Mouse (Mus musculus): ENCODE data around the gene Samd13.

The Samd13 gene

DNA sequence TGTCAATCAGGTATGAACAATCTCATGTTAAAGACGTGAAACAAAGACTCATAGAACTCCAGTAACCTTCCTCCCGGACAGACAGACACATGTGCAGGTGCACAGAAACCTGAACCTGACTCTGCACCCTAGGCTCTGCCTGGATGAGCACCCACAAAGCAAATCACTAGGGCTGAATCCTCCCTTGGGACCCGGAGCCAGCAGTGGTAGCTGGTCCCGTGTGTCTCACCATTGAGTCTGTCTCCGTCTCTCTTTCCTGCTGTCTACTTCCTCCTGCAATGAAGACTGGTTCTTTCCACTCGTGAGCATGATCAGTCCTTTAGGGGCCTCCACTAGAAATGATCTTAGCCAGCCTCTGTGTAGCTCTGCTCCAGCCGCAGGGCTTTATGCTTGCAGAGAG is 23.5 kb downstream of the Samd13 start:
- DNase-seq, result no peak

DNA sequence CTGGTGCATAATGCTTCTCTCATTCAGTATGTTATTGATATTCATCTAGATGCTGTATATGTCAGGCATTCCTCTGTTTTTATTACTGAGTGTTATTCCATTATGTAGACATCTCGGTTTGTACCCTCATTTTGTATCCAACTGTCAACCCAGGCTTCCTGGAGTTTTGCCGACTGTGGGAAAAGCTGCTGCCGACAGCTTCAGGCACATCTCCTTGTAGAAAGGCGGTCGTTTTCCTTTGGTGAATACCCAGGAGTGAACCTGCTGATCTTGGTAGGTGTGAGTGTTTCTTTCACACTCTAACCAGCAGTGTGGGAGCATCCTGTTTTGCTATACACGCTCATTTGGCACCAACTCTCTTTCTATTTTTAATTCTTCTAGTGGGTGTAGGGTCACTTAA is 24.4 kb downstream of the Samd13 start:
- DNase-seq, result no peak

DNA sequence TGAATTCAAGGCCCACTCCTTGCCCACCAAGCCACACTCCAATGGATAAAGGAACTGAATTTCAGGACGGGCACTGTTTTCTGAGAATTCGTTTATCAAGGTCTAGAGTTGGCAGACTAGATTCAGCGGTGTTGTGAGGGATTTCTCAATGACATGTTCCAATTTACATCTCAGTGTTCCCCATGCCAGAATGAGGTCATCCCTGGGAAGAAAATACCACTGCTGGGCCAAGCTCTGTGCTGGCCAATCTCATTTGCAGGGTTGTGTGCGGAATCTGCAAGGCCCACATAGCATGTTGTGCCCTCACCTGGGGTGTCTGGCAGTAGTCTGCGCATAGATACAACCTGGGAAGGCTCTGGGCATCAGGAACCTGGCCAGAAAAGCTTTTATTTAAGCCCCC is 26.1 kb downstream of the Samd13 start:
- DNase-seq, result peak; percentile 76

DNA sequence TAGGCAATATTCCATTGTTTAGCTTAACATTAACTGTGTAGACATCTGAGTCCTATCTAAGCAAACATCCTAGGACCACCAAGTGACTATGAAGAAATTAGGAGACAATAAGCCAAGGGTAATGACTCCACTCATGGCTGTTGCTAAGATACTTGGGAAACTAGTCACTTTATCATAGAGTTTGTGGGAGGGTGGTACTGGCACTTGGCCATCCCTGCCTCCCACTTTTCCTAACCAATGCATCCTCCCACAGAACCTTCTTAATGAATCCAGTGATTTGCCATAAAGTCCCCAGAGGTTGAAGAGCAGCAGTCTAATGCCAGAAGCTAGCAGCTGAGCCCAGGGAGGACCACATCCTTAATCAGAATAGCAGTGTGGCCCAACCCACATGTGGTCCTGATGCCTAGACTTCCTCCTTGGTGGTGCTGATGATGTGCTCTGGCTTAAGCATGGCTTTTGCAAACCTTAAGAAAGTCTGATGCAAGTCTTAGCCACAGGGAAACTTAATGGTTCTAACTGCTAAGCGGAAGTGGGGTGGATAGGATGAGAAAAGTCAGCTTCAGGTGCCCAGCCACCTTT is 27.2 kb downstream of the Samd13 start:
- no peak for DNase-seq

DNA sequence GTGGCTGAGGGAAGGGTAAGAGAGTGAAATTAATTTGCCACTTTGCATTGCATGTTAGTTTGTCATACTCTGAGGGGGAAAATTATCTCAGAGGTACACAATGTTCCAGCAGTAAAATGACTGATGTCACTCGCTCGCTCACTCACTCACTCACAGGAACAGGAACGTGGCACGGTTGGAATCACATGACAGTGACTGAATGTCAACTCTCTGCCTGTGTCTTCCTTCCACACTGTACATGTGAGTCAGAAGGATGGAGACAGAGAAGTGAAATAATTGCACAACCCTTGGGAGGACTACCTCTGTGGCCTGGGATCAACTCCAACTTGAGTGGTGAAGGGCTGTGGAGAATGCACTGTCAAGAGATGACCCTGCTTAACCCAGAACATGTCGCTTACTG is 28.0 kb downstream of the Samd13 start:
- no peak for DNase-seq

DNA sequence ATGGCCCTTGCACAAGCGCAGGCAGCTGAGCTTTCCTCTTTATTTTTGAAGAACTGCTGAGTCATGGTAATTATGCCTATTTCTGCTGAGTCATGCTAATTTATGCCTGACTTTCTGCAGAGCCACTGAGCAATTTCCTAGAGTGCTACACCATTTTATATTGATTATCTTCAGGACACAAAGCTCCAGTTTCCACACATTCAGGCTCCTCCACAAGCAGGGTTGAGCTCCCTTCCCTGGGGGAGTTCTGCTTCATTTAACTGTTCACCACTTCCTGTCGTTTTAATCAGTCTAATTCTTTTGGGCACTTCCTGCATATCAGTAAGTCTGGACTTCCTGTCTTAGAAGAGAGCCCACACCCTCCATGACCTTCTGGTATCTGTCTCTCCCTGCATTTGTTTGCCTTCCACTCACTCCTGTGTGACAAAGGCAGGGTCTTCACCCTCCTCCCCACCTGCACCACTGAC is 30.2 kb downstream of the Samd13 start:
- DNase-seq, result no peak

DNA sequence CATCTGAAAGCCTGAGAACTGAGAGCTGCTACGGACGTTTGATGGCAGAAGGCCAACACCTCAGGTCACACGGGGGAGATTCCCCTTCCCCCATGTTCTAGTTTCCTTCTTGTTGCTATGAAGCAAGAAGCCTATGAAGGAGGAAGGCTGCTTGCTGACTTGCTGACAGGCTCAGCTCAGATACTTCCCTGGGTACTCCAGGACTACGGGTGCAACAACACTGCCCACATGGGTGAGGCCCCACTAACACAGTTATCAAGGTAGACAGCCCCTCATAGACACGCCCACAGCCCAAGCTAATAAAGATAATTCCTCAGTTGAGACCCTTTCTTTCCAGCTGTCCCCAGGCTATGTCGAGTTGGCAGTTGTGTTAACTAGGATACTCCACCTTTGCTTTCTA is 31.7 kb downstream of the Samd13 start:
- DNase-seq, result no peak

DNA sequence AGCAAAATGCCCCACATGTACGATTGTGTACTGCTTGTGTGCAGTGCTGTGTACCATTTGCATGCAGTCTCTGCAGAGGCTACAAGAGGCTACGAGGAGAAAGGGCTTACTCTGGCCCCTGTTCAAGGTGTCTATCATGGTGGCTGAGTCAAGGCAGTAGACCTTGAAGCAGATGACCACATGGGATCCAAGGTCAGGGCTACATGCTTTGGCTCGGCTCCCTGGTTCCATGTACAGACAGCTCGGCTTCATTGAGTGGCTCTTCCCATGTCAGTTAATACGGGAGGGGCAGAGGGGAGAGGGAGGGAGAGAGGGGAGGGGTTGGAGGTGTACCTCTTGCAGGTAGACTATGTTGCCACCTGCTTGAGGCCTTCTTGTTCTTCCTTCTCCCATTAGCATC is 33.0 kb downstream of the Samd13 start:
- no peak for DNase-seq

DNA sequence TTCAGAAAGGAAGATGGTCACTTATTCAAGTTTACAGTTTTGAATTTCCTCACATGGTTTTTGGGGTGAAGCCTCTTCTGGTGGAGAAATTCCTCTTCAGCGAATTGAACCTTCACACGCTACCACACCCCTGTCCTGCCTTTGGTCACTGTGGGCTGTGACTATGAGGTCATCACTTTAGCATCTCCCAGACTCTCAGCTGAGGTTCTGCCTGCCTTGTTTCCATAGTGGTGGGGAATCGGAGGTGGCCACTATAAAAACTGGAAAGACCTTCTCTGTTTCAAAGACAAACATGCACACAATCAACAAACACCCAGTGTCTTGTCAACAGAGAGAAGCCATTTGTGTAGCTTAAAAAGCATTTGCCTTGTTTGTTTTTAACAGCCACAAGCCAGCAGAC is 34.2 kb downstream of the Samd13 start, which contains the start of gene 4930503B20Rik:
Gene 4930503B20Rik (minus strand): TSS at position 101 of the 400 bp plus-strand sequence.
- DNase-seq, result no peak

DNA sequence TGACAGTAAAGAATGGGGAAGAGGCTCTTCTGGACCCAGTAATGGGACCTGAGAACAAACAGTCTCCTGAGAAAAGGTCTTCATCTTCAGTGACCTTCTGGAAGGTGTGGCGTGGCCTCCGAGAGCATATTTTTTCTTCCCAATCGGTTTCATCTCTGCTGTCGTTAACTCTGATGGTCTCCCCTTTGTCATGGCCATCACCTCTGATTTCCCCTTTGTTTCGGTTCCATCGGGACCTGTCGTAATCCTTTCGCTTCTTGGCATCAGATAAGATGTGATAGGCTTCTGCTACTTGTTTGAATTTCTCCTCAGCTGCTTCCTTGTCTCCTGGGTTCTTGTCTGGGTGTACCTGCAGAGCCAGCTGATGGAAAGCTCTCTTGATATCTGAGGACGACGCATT is 34.7 kb downstream of the Samd13 start:
- no peak for DNase-seq

DNA sequence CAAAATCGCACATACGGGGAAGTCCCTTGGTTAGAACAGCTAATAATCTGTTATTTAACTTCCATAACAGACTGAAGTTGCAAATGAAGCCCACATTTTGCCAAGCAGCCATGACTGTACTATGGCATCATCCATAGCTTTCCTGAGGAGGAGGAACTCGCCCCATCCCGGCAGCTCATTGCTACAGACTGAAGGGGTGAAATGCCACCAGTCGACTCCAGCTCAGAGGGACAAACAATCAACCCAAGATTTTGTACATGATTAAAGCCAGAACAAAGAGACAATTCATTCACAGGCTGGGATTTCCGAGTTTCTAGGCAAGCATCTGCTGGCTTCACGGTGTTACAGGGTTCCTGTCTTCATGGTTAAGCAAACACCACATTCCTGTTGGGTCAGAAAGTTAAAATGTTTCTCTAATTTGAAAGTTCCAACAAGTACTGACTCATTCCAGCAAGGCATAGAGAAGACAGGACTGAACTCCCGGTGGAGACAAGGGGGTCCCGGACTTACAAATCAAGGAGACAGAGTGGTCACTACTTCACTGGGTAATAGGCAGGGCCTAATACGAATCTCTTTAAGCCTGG is 36.0 kb downstream of the Samd13 start:
- no peak for DNase-seq

DNA sequence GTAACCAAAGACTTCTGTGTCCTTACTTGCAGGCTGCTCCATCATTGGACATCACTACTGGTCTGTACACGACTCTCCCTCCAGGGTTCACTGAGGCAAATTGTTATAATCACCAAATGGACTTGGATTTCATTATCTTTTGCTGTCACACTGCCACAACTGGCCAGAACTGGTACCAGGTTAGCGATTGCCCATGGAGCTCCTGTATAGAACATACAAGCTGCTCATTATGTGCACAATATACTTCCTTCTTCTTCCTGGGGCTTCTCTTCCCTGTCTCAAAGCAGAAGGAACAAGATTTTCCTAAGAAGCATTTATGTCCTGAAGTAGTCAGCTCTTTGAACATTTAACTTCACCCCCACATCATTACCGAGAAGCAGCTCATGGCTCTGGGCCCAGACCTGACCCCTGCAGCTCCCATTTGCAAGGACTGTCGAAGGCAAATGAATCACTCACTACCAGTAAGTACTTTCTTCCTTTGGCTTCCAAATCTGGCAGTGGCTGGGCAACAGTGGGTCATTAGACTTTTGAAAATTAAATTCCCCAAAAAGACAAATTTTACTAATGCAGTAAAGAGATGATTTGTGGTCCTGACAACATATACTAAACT is 43.5 kb downstream of the Samd13 start:
- DNase-seq, result no peak

DNA sequence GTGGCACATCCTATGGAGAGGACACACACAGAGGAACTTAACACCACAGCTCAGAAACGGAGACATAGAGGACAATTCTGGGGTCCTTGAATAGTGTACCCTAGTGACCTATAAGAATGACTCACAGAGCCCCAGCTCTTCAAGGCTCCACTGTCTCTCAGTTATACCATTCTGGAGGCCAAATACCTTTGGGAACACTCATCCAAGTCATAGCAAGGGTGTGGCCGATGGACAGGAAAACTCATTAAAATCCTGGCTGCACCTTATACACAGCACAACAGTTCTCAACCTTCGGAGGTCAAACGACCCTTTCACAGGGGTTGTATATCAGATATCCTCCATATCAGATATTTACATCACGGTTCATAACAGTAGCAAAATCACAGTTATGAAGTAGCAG is 52.9 kb downstream of the Samd13 start:
- DNase-seq, result no peak

DNA sequence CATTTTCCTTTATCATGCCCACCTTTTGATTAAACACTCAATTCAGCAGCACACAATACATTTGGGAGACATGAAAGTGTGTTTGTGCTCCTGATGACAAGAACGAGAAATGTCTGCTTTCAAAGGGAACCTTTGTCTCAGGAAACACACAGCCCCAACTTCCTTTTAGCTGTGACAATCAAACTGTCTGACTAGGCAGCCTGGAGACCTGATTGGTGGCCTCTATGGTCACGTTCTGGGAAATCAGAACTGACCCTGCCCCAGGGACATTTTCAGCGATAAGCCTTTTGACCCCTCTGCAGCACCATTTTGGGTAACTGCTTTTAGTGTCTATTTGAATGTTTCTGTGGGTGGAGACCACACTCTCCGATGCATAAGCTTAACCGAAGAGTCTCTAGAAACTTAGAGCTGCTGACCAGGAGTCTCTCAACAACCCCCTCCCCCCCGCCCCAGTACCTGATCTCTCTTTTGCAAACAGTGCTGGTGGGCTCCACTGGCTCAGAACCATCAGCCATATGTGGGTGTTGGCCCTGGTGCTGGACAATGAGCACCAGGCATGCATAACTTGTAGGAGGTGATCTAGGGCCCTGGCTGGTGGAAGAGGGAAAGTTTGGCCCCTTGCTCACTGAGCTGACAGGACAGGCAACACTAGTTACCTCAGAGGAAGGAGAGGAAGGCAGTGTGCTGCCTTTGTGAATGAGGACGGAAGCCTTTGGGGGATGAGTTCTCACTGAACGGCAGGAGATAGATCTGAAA is 57.0 kb downstream of the Samd13 start:
- no peak for DNase-seq

DNA sequence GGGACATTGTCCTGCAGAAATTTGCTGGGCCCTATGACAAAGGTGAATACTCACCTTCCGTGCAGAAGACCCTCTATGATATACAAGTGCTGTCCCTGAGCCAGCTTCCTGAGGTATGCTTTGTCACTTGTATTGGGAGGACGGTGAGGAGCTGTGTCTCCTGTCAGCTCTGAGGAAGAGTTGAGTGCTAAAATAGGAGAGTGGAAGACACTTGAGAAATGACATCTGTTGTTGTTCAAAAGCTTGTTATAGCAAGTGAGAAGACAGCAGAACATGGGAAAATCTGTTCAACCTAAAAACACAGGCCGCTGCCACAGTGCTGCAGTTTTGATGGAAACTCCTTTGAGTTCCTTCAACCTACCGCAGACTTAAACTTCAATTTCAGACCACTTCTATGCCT is 59.6 kb downstream of the Samd13 start:
- no peak for DNase-seq

DNA sequence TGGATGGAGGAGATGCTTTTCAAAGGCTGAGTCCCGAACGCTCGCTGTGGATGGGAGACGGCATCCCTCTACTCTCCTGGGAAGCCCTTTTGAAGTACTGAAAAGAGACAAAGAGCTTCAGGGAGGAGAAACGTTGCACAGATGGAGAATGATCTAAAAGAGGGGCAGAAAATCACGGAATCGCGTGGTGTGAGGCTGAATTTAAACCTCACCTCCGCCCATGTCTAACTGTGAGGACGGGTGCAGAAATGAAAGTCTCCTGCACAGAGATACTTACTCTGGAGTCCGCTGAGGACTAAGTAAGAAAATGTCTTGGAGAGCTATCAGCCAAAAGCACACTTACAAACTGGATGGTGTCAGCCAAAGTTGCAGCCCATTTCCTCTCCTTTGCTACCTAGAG is 63.4 kb downstream of the Samd13 start:
- DNase-seq, result no peak

DNA sequence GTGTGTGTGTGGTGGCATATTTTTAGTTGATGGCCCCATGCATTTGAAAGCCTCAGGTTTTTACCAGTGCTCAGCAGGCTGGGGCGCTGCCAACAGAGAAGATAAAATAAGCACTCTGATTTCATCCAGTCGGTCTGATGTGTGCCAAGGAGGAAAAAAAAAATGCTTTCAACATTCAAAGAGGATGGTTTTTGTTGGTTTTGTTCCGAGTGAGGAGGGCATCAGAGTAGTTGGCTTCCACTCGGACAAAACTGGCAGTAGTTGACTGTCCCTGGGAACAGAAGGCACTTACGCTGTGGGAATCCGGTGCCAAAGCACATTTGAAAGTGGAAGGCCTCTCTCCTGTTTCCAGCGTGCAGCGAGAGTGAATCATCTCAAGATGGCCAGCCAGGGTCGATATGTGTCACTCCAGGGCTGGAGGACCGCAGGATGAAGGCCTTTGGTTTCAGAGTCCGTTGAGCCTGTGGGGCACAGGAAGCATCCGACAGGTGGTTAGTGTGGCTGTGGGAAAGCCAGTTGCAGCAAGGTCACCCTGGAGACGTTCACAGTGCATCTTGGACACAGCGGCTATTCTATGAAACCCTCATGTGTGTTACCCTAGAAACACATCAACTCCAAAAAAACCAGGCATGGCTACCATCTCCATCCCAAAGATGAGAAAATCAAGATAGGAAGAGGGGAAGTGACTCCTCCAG is 64.7 kb downstream of the Samd13 start:
- peak; percentile 88 for DNase-seq

DNA sequence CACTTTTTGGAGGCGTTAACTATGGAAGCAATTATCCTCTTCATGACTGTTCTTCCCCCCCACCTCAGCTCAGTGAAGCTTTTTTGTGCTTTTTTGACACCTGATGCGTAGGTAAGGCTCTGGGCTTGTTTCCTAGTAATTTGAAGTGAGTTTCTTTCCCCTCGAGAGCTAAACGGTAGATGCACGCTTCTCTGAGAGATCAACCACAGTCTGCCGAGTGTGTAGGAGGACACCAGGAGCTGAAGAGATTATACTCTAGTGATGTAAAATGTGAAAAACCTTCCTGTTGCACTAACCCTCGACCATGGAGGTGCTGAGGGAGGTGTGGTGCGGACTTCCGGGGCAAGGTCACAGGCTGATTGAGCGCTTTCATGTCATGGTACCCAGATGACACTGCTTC is 65.3 kb downstream of the Samd13 start:
- DNase-seq, result no peak

DNA sequence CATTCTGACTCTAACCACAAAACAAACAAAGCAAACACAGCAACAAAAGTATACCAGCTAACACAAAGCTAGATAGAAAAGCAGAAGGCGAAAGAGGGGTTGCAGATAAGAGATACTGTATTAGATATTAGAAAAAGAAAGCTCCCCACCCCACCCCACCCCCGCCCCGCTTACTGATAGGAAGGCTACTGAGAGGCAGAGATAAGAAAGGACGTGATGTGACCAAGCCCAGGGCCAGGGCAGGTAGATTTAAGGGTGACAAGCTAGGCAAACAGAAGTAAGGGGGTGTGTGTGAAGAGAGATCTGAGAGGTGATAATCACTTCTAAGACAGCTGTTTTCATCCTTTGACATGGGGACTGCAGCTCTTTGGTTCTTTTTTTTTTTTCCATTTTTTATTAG is 67.0 kb downstream of the Samd13 start:
- no peak for DNase-seq

DNA sequence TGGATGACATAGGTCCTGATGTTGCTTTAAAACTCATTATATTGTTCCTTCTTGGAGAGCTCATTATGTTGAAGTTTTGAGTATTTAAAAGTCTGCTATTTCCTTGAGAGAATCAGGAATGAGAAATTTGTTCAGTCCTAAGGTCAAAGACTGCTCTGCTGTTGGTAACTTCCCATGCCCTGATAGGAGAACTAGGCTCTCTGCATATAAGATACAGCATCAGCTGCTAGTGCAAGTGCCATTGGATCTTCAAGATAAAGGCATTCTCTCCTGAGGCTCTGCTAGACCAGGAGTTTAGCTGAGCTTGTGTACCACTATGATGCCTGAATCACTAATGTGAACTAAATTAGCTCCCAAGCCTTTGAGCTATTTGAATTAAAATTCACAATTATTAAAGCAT is 67.4 kb downstream of the Samd13 start:
- no peak for DNase-seq

DNA sequence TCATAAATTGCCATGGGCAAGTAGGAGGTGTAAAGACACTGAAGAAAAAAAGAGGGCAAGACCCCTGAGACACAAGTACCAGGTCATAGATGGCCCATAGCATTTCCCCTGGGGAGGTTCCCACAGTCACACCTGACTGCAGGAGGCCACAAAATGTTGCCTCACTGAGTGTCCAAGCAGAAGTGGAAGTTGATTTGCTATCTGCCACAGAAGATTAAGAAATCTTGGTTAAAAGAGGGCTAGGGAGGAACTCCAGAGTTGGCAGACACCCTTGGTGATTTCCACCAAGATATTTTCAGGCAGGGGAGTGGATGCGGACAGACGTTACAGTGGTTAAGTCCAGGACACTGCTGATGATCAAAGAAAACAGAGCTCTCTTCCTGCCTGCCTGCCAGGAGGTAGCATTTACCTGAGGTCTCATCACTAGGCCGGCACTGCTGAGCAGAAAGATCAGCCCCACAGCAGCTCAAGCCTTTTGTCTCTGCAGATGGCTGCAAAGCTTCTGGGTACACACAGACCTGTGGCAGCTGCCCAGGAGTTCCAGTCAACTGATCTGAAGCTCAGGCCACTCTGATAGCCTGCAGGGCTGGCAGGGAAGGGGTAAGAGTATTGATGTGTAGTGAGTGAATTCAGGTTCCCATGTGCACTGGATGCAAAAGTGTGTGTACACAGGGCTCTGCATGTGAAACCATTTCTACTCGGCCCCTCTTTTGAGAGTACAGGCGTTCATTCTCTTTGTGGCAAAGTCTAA is 68.7 kb downstream of the Samd13 start:
- DNase-seq, result no peak

DNA sequence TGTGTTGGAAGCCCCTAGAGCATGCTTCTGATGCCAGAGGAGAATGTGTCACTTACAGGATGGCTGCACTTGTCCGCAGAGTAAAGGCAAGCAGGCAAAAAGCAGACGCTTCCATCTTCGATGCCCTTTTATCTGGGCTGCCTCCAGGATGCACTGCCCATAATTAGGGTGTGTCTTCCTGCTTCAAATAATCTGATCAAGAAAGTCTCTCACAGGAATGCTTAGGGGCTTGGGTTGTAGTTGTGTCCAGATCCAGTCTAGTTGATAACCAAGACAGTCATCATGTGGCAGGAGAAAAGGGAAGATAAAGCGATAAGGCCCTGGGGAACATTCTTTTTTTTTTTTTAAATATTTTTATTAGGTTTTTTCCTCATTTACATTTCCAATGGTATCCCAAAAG is 69.9 kb downstream of the Samd13 start, which contains the start of gene Dnase2b:
Gene Dnase2b (minus strand): TSS at position 101 of the 400 bp plus-strand sequence.
- DNase-seq, result no peak

DNA sequence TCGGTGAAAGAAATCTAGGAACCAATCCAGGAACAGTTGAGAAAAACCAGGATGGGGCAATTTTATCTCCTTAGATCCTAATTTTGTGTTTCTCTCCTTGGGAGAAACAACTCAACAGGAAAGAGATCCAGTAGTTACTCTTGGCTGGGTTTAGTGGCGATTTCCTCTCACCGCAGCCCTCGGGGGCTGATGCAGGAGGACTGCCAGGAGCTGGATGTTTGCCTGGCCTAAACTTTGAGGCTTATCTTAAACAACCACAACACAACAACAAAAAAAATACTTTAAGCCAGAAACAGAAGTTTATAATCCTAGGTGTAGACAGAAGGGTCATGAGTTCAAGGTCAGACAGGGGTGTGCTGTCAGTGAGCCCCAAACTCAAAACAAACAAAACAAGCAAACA is 73.6 kb downstream of the Samd13 start:
- DNase-seq, result no peak
